Mouse (Mus musculus): ENCODE results near the gene Tshz2. TPM values are rescaled to one million over a fixed set of nuclear protein-coding genes. Genes with fewer than 3 reads are reported as not detected.

Gene Tshz2
- polyA plus RNA-seq, 1 experiment from 2014 or later, result 50.4 TPM

DNA sequence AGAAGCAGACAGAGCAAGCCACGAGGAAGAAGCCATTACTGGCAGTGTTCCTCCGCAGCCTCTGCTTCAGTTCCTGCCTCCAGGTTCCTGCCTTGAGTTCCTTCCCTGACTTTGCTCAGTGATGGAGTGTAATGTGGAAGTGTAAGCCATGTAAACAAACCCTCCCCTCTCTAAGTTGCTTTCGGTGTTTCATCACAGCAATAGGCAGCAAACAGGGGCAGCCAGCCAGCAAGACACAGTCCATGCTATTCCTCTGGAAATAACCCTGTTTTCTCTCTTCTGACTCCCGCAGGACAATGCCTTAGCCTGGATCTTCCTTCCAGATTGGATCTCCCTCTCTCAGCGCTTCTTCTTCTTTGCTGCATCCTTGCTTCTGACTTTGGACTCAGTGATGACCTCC, 437.2 kb downstream of the Tshz2 start:
- H3K4me3 ChIP-seq (replicated peaks), result no peak overlapping the region
- no peak overlapping the region for H3K9ac ChIP-seq (replicated peaks)
- no peaks in the 10 kb centered on the region for H3K27me3 ChIP-seq (replicated peaks)
- H3K36me3 ChIP-seq, result no peaks in the 10 kb centered on the region
- H3K9me3 ChIP-seq (replicated peaks), result no peaks in the 10 kb centered on the region
- no peak overlapping the region for H3K4me2 ChIP-seq
- 82% methylated on average over 5 of the region's 5 CpGs for WGBS
- ATAC-seq (ENCODE audit: low FRiP score), result no peak
- H3K27ac ChIP-seq (replicated peaks), result no peak overlapping the region
- peaks cover 20% of the 10 kb centered on the region for H3K4me1 ChIP-seq

DNA sequence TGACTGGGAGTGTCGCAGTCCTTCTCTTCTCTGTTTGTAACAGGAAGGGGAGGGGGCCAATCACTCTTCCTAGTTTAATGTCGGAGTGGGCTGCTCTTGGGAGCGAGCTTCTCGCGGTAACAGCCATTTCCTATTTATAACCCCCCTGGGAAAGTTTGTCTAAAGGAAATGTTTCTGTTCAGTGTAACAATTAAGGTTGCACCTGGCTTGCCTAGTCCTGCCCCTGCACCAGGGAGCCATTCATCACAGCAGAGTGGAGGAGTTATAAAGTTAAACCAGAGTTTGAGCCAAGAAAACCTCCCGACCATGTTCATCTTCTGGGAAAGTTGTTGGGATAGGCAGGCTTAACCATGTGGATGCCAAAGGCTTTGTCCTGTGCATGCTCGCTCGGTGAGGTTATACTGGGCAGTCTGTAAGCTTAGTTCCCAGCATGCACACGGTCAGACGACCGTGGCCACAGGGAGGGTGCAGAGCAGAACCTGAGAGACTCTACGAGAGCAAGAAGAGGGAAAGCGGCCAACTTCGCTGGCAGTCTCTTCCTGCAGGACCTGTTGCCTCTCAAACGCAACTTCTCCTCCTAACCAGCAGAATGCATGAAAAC, 437.9 kb downstream of the Tshz2 start:
- H3K4me3 ChIP-seq (replicated peaks), result no peak overlapping the region
- whole genome bisulfite sequencing, result 10% methylated on average over 15 of the region's 15 CpGs
- no peaks in the 10 kb centered on the region for H3K27me3 ChIP-seq (replicated peaks)
- peaks cover 20% of the 10 kb centered on the region for H3K4me1 ChIP-seq
- H3K9ac ChIP-seq (replicated peaks), result no peak overlapping the region
- peak overlapping the region; percentile 45 for H3K4me2 ChIP-seq
- H3K27ac ChIP-seq (replicated peaks), result peak overlapping the region; percentile 63
- no peaks in the 10 kb centered on the region for H3K9me3 ChIP-seq (replicated peaks)
- ATAC-seq (ENCODE audit: low FRiP score), result no peak; the same call in 1 of the 2 replicates
- H3K36me3 ChIP-seq, result no peaks in the 10 kb centered on the region

GRCm38 (mm10) chr2:170076941-170077490, 444.2 kb downstream of the Tshz2 start:
- Histone ChIP-seq H3K9me3 (replicated peaks) (no peaks in the 10 kb centered on the region), H3K9ac (replicated peaks) (no peak overlapping the region), H3K4me1 (peaks cover 11% of the 10 kb centered on the region), H3K36me3 (no peaks in the 10 kb centered on the region), H3K27ac (replicated peaks) (0 out of 2 replicates have a peak overlapping the region, but pooled peaks have one; percentile 5), H3K4me3 (replicated peaks) (no peak overlapping the region), H3K4me2 (no peak overlapping the region), H3K27me3 (replicated peaks) (no peaks in the 10 kb centered on the region)
- ATAC-seq (ENCODE audit: low FRiP score), result no peak
- WGBS, result 60% methylated on average over 6 of the region's 6 CpGs

- H3K4me3 ChIP-seq (replicated peaks), result no peak overlapping the region
- no peaks in the 10 kb centered on the region for H3K9me3 ChIP-seq (replicated peaks)
- H3K4me2 ChIP-seq, result no peak overlapping the region
- H3K4me1 ChIP-seq, result peaks cover 1% of the 10 kb centered on the region
- H3K9ac ChIP-seq (replicated peaks), result no peak overlapping the region
- ATAC-seq (ENCODE audit: low FRiP score), result no peak
- no peak overlapping the region for H3K27ac ChIP-seq (replicated peaks)
- no peaks in the 10 kb centered on the region for H3K27me3 ChIP-seq (replicated peaks)
- 86% methylated on average over 10 of the region's 10 CpGs for WGBS
- H3K36me3 ChIP-seq, result no peaks in the 10 kb centered on the region
These were observed 445.2 kb downstream of the Tshz2 start for GRCm38 (mm10) chr2:170078041-170078440.

- ATAC-seq (ENCODE audit: low FRiP score), result no peak
- H3K27ac ChIP-seq (replicated peaks), result no peak overlapping the region
- H3K36me3 ChIP-seq, result no peaks in the 10 kb centered on the region
- 52% methylated on average over 15 of the region's 15 CpGs for WGBS
- no peak overlapping the region for H3K4me3 ChIP-seq (replicated peaks)
- H3K4me2 ChIP-seq, result no peak overlapping the region
- H3K9me3 ChIP-seq (replicated peaks), result no peaks in the 10 kb centered on the region
- H3K4me1 ChIP-seq, result no peaks in the 10 kb centered on the region
- H3K9ac ChIP-seq (replicated peaks), result no peak overlapping the region
- H3K27me3 ChIP-seq (replicated peaks), result no peaks in the 10 kb centered on the region
These were observed 445.7 kb downstream of the Tshz2 start for GRCm38 (mm10) chr2:170078442-170079017.

- Histone ChIP-seq H3K4me3 (replicated peaks) (no peak overlapping the region), H3K4me2 (no peak overlapping the region), H3K9ac (replicated peaks) (no peak overlapping the region), H3K27ac (replicated peaks) (no peak overlapping the region), H3K36me3 (no peaks in the 10 kb centered on the region), H3K4me1 (no peaks in the 10 kb centered on the region), H3K9me3 (replicated peaks) (no peaks in the 10 kb centered on the region), H3K27me3 (replicated peaks) (no peaks in the 10 kb centered on the region)
- 41% methylated on average over 10 of the region's 10 CpGs for WGBS
- ATAC-seq (ENCODE audit: low FRiP score), result no peak
These were observed 459.0 kb downstream of the Tshz2 start for GRCm38 (mm10) chr2:170091563-170092443.

GRCm38 (mm10) chr2:170094220-170094619, 461.4 kb downstream of the Tshz2 start:
- no peak overlapping the region for H3K9ac ChIP-seq (replicated peaks)
- no peak overlapping the region for H3K27ac ChIP-seq (replicated peaks)
- no peaks in the 10 kb centered on the region for H3K36me3 ChIP-seq
- H3K4me2 ChIP-seq, result no peak overlapping the region
- WGBS, result 95% methylated on average over 17 of the region's 17 CpGs
- no peaks in the 10 kb centered on the region for H3K27me3 ChIP-seq (replicated peaks)
- no peaks in the 10 kb centered on the region for H3K9me3 ChIP-seq (replicated peaks)
- no peaks in the 10 kb centered on the region for H3K4me1 ChIP-seq
- no peak for ATAC-seq (ENCODE audit: low FRiP score)
- H3K4me3 ChIP-seq (replicated peaks), result no peak overlapping the region

DNA sequence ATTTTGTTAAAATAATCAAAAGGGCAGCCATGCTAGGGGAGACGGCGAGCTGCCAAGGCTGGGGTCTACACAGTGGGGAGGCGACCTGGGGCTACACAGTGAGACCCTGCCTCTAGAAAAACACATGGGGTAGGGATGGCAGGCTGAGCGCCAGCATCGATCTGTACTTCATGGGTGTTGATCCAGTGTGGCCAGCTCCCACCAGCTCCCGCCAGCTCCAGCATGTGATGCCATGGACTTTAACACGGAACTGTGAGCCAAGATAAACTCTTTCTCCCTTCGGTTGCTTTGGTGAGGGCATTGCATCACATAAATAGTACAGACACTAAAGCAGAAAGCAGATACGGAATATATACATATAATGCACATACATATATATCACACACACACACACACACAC, 462.1 kb downstream of the Tshz2 start:
- Histone ChIP-seq H3K4me2 (no peak overlapping the region), H3K27ac (replicated peaks) (no peak overlapping the region), H3K36me3 (no peaks in the 10 kb centered on the region), H3K27me3 (replicated peaks) (no peaks in the 10 kb centered on the region), H3K9me3 (replicated peaks) (no peaks in the 10 kb centered on the region), H3K4me3 (replicated peaks) (no peak overlapping the region), H3K4me1 (no peaks in the 10 kb centered on the region), H3K9ac (replicated peaks) (no peak overlapping the region)
- ATAC-seq (ENCODE audit: low FRiP score), result no peak
- 89% methylated on average over 9 of the region's 9 CpGs for WGBS

DNA sequence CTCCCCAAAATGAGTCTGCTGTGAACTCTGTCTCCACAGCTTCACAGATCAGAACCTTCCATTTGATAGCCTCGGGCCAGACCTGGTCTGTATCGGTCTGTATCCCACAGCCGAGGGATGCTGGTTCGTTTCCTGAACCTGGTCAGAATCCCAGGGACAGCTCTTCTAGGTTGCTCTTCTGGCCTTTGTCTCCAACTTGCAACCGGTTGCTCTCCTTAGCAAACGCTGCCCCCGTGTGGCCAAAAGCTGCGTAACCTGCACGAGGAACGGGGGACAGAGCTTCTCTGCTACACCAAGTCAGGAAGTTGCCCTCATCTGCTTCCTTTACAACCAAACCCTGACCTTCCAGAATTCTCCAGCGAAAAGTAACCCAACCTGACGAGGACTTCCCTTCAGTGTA, 468.3 kb downstream of the Tshz2 start:
- Histone ChIP-seq H3K9me3 (replicated peaks) (no peaks in the 10 kb centered on the region), H3K4me3 (replicated peaks) (no peak overlapping the region), H3K4me1 (peaks cover 4% of the 10 kb centered on the region), H3K27me3 (replicated peaks) (no peaks in the 10 kb centered on the region), H3K9ac (replicated peaks) (no peak overlapping the region), H3K36me3 (no peaks in the 10 kb centered on the region), H3K27ac (replicated peaks) (no peak overlapping the region), H3K4me2 (no peak overlapping the region)
- peak; percentile 24; the same call in 1 of the 2 replicates for ATAC-seq (ENCODE audit: low FRiP score)
- WGBS, result 3% methylated on average over 12 of the region's 12 CpGs

GRCm38 (mm10) chr2:170101932-170102331, 469.1 kb downstream of the Tshz2 start:
- no peak overlapping the region for H3K27ac ChIP-seq (replicated peaks)
- no peaks in the 10 kb centered on the region for H3K27me3 ChIP-seq (replicated peaks)
- no peak overlapping the region for H3K4me3 ChIP-seq (replicated peaks)
- H3K36me3 ChIP-seq, result no peaks in the 10 kb centered on the region
- no peak overlapping the region for H3K4me2 ChIP-seq
- WGBS, result 71% methylated on average over 7 of the region's 7 CpGs
- no peak for ATAC-seq (ENCODE audit: low FRiP score)
- H3K9ac ChIP-seq (replicated peaks), result no peak overlapping the region
- peaks cover 4% of the 10 kb centered on the region for H3K4me1 ChIP-seq
- H3K9me3 ChIP-seq (replicated peaks), result no peaks in the 10 kb centered on the region

DNA sequence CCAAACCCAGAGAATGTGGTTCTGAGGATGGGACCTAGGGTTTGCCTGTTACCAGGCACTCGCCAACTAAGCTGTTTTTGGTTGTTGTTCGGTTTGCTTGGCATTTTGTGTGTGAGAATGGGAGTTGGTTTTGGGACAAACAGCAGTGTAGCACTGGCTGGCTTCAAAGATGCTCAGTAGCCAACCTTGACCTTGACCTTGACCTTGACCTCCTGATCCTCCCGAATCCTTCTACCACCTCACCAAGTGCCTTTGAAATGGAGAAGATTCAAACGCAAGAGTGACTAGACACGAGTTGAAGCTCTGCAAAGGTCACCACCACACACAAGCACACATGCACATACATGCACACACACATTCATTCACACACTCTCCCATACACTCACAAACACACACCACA, 470.5 kb downstream of the Tshz2 start:
- no peak overlapping the region for H3K4me3 ChIP-seq (replicated peaks)
- 88% methylated on average over 5 of the region's 5 CpGs for WGBS
- H3K4me1 ChIP-seq, result peaks cover 4% of the 10 kb centered on the region
- no peaks in the 10 kb centered on the region for H3K36me3 ChIP-seq
- no peak overlapping the region for H3K4me2 ChIP-seq
- ATAC-seq (ENCODE audit: low FRiP score), result no peak
- no peaks in the 10 kb centered on the region for H3K27me3 ChIP-seq (replicated peaks)
- no peak overlapping the region for H3K9ac ChIP-seq (replicated peaks)
- H3K9me3 ChIP-seq (replicated peaks), result no peaks in the 10 kb centered on the region
- no peak overlapping the region for H3K27ac ChIP-seq (replicated peaks)
